Mouse (Mus musculus): ENCODE measurements at regions not wholly inside any gene's neighbourhood (a gene's known extent, or its start where the extent isn't known, plus 50 kb on each side); places are given as distances from the start of the nearest gene placed in this dataset.

GRCm38 (mm10) chr5:85729613-85730012 lies 335.8 kb downstream of the Cenpc1 start:
- TF ChIP-seq CTCF (IDR thresholded peaks at IDR 0.05; ENCODE audit: low read depth, low read length) (no peak), POLR2A (IDR thresholded peaks at IDR 0.05; ENCODE audit: borderline replicate concordance, low read depth, low read length) (no peak)
